Mouse (Mus musculus) hindbrain, embryonic 11.5 days (tissue): ENCODE measurements around the gene Nfia. TPM values are rescaled to one million over a fixed set of nuclear protein-coding genes. Genes with fewer than 3 reads are reported as not detected.

Experiments used
- ATAC-seq: fragments of 200-750 bp; cut with Nextera tagmentation; 2 replicates; pipeline ENCODE4 v1.8.0; 2017; ENCODE audit warnings: mild to moderate bottlenecking, moderate TSS enrichment, moderate library complexity; ENCODE audit not compliant: low FRiP score
- DNase-seq: peaks from one replicate; pipeline ENCODE4 v3.0.0-alpha.2; 2015; ENCODE audit warnings: low spot score
- H3K27ac ChIP-seq: fragments of 300-500 bp; sonication (generic); 2 replicates; pipeline ENCODE4 v1.5.1; 2014; ENCODE audit warnings: mild to moderate bottlenecking, low read depth, low read length
- H3K27me3 ChIP-seq: fragments of 300-500 bp; sonication (generic); 2 replicates; pipeline ENCODE4 v1.6.1; 2014; ENCODE audit warnings: mild to moderate bottlenecking, low read length, moderate library complexity, mixed read lengths; ENCODE audit not compliant: control insufficient read depth, insufficient read depth
- H3K36me3 ChIP-seq: fragments of 300-500 bp; sonication (generic); 2 replicates; pipeline ENCODE4 v1.6.1; 2014; ENCODE audit warnings: mild to moderate bottlenecking, low read length, moderate library complexity, mixed read lengths; ENCODE audit not compliant: control insufficient read depth, insufficient read depth
- H3K4me1 ChIP-seq: fragments of 300-500 bp; sonication (generic); replicated peaks from 2 replicates; pipeline ENCODE4 v1.6.1; 2014; ENCODE audit warnings: low read length, mixed read lengths; ENCODE audit not compliant: control insufficient read depth, insufficient read depth
- H3K4me2 ChIP-seq: fragments of 300-500 bp; sonication (generic); replicated peaks from 2 replicates; pipeline ENCODE4 v1.6.1; 2014; ENCODE audit warnings: mild to moderate bottlenecking, low read depth, low read length
- H3K4me3 ChIP-seq: fragments of 300-500 bp; sonication (generic); 2 replicates; pipeline ENCODE4 v1.5.1; 2014; ENCODE audit warnings: low read depth, low read length
- H3K9ac ChIP-seq: fragments of 300-500 bp; sonication (generic); 2 replicates; pipeline ENCODE4 v1.6.1; 2014; ENCODE audit warnings: low read depth, low read length
- H3K9me3 ChIP-seq: fragments of 300-500 bp; sonication (generic); 2 replicates; pipeline ENCODE4 v1.6.1; 2016; ENCODE audit warnings: low read length; ENCODE audit not compliant: control insufficient read depth
- WGBS: fragments of 180-500 bp; shearing (Covaris S2); extraction: QIAGEN DNeasy Blood & Tissue Kit; methylation state at CpG from one replicate; pipeline ENCODE4 v1.1.7; 2014; 5-methylcytosine and 5-hydroxymethylcytosine counted together
- polyA plus RNA-seq: library from polyadenylated mRNA; unstranded; fragments of >200 nt; fragmentation: Nextera tagmentation; extraction: Ambion mirVana; gene quantifications from 2 replicates; pipeline ENCODE4 v1.2.1, GENCODE M21; 2014

Gene Nfia
- polyA plus RNA-seq, 1 experiment from 2014 or later, result 45.6 TPM

DNA sequence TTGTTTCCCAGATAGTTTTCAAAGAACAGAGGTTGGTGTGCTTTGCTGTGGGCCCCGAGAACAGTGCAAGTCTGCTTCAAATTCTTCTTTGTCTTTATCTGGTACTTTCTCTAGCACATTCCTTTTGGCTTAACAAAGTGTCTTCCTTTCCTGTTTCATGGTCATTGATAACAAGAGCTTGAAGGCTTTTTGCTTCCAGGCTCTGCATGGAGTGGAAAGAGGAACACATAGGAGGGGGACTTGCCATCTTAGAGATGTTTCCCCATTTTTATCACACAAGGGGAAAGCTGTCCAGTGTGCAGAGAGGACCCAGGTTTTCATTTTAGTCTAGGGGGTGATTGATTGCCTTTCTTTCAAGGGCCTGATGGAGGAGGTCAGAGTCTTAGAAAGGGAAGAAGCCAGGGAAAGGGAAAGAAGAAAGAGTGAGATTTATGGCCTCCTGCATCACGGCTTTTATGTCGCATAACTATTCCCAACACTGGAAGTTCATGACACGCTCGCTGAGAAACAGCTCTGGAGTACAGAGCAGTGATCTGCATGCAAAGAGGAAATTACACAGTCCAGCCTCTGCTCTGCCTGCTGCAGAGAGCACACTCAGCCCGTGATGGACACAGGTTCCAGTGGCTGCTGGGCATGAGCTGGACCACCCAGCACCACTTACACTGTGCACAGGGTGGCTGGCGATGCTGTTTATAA, 67.0 kb downstream of the Nfia start:
- Histone ChIP-seq H3K27me3 (no peaks in the 10 kb centered on the region), H3K27ac (peak overlapping the region; percentile 77), H3K4me1 (peaks cover 22% of the 10 kb centered on the region), H3K4me2 (no peak overlapping the region), H3K9ac (no peak overlapping the region), H3K4me3 (no peak overlapping the region), H3K9me3 (no peaks in the 10 kb centered on the region), H3K36me3 (no peaks in the 10 kb centered on the region)
- peak; percentile 92 for ATAC-seq
- peak; percentile 52 for DNase-seq
- WGBS, result 30% methylated on average over 7 of the region's 7 CpGs

DNA sequence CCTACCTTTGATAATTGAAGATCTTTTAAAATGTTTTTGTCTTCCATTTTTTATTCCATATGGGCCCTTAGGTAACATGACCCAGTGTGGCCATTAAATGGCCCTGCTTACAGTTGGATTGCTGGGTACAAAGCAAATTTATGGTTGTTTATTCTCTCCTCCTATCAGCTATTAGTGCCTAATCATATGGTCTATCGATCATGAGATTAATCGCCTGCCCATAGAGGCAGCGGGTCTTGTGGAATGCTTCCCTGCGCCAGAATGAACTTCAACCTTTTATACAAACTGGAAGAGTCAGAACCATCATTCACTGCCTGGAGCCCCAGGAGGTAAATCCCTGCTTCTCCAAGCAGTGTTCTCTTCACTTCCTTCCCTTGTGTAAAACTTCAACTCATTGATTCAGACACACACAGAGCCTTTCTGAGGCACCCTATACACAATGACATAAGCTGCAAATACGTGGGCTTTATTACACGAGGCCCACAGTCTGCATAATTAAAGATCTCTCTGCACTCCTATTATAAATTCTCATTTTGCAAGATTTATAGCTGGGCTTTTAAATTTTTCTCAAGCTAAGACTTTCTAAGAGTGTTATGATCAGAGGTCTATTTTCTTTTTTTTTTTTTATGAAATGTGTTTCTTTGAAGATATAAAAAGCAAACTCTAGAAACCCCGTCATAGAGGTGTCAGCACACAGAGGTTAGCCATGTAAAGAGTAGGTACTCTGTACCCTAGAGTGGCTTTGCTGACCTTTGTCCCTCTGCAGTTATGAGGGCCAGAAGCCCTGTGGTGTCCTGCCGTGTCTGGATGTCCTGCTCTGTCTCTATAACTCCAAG, 67.9 kb downstream of the Nfia start:
- Histone ChIP-seq H3K9ac (no peak overlapping the region), H3K4me3 (no peak overlapping the region), H3K27me3 (no peaks in the 10 kb centered on the region), H3K4me1 (peaks cover 22% of the 10 kb centered on the region), H3K9me3 (no peaks in the 10 kb centered on the region), H3K36me3 (no peaks in the 10 kb centered on the region), H3K27ac (peak overlapping the region; percentile 77), H3K4me2 (no peak overlapping the region)
- 23% methylated on average over 8 of the region's 8 CpGs for WGBS
- ATAC-seq, result peak; percentile 82
- peak; percentile 54 for DNase-seq

DNA sequence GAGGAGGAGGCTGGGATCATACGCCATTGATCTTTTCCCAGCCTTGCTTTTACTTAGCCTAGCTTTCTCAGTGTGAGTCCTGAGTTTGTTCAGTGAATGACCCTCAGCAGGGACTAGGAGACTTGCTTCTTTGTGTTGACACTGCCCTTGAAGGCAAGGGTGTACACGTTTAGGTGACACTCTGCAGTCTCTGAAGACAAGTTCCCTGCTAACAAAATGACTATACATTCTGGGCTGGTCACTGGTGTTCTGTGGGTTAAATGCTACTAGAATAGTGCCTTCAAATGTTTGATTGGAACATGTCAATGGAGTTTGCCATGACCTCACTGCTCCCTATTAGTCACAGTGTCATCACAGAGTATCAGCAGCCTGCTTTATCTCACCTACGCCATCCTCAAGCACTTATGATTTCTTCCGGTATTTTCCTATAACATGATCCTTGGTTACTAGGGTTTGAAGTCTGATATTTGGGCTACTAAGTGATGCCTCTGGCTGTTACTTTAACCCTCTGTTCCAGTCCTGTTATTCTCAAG, 68.6 kb downstream of the Nfia start:
- Histone ChIP-seq H3K27me3 (no peaks in the 10 kb centered on the region), H3K36me3 (no peaks in the 10 kb centered on the region), H3K27ac (0 out of 2 replicates have a peak overlapping the region, but pooled peaks have one; percentile 19), H3K9me3 (no peaks in the 10 kb centered on the region), H3K4me1 (peaks cover 22% of the 10 kb centered on the region), H3K4me3 (no peak overlapping the region), H3K9ac (no peak overlapping the region), H3K4me2 (no peak overlapping the region)
- WGBS, result 38% methylated on average over 4 of the region's 4 CpGs
- DNase-seq (peak; percentile 13), ATAC-seq (no peak)

DNA sequence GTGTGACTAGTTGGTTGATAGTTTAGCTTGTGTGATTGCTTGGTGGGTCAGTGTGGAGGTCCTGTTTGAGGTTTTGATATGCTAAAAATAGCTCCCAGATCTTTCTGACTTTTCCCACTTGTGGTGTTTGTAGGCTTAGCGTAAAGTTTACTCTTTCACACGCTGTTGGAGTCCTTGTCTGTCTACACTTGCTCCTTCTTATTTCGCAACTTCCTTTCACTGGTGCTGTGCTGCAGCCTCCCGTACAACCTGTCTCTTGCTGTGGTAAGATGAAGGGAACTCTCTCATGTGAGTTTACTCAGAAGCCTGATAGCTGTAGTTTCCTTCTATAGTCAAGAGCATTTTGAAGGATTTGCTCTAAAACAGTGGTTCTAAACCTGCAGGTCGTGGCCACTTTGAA, 69.2 kb downstream of the Nfia start:
- Histone ChIP-seq H3K4me3 (no peak overlapping the region), H3K4me1 (peaks cover 22% of the 10 kb centered on the region), H3K9me3 (no peaks in the 10 kb centered on the region), H3K36me3 (no peaks in the 10 kb centered on the region), H3K27ac (no peak overlapping the region), H3K27me3 (no peaks in the 10 kb centered on the region), H3K9ac (no peak overlapping the region), H3K4me2 (no peak overlapping the region)
- ATAC-seq (no peak), DNase-seq (no peak)
- 74% methylated on average over 5 of the region's 5 CpGs for WGBS

DNA sequence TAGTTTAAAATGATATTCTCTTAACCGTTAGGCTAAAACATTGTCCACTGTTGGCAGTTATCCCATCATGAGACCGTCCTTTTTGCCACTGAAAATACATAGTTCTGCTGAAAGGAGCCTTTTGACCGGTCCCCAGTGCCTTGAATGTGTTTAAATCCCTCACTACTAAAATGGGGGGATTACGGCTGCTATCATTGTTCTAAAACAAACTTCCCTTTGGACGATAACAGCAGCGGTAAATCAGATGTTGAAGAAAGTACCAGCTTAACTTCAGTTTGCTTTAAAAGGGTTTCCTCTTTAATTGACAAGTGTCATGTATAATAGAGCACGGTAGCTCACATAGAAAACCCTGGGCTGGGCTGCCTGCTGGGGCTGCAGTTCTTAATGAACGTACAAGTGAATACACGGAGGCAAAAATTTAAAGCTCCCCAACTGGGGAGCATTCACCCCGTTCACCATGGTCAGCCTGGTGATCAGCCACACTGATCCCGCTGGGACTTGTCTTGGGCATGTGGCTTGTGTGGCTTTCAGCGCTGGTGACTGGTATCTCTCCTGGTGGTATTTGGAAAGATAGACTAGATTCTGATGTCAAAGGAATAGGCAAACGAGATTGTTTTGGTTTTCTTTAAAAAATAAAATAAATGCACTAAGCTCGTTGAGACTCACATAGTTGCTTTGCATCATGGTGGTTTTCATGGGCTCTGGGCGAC, 71.6 kb downstream of the Nfia start:
- ATAC-seq (no peak), DNase-seq (peak; percentile 15)
- Histone ChIP-seq H3K4me1 (peaks cover 10% of the 10 kb centered on the region), H3K27ac (no peak overlapping the region), H3K4me2 (no peak overlapping the region), H3K9me3 (no peaks in the 10 kb centered on the region), H3K36me3 (no peaks in the 10 kb centered on the region), H3K27me3 (no peaks in the 10 kb centered on the region), H3K9ac (no peak overlapping the region), H3K4me3 (no peak overlapping the region)
- WGBS, result 63% methylated on average over 15 of the region's 15 CpGs

DNA sequence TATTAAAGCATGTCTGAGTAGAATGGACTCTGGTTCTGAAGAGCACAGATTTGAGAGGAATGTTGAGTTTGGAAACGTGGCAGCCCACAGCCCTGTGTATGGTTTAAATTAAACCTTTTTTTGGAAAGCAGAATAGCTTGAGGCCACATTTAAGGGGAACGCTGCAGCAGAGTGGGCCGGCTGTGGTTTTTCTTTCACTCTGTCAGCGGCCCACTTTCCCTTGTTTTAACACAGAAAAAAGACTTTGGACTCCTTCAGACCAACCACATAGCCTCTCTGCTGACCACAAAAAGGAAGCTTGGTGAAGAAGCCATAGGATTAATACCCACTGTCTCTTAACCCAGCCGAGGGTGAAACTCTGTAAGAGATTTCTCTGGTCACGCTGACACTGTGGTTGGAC, 72.4 kb downstream of the Nfia start:
- Histone ChIP-seq H3K4me3 (no peak overlapping the region), H3K9me3 (no peaks in the 10 kb centered on the region), H3K9ac (no peak overlapping the region), H3K27me3 (no peaks in the 10 kb centered on the region), H3K4me1 (peaks cover 4% of the 10 kb centered on the region), H3K4me2 (no peak overlapping the region), H3K36me3 (no peaks in the 10 kb centered on the region), H3K27ac (no peak overlapping the region)
- whole genome bisulfite sequencing, result 48% methylated on average over 6 of the region's 6 CpGs
- DNase-seq, result peak; percentile 22
- no peak for ATAC-seq

DNA sequence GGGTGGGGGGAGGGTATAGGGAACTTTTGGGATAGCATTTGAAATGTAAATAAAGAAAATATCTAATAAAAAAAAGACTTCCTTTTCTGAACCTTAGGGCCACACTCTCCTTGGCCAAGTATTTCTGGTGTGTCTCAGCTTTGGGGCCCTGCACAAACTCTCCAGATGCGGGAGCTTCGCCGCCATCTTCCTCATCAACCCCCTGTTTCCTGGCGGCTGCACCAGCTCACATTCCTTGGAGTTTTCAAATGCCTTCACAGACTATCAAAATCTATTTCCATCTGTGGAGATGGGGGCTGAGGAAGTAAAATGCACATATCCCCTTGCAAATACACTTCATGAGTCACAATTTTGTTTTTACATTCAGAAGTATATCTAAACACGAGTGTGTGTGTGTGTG, 75.1 kb downstream of the Nfia start:
- H3K4me2 ChIP-seq, result no peak overlapping the region
- no peak overlapping the region for H3K9ac ChIP-seq
- H3K4me3 ChIP-seq, result no peak overlapping the region
- no peak for DNase-seq
- no peaks in the 10 kb centered on the region for H3K9me3 ChIP-seq
- no peaks in the 10 kb centered on the region for H3K36me3 ChIP-seq
- H3K4me1 ChIP-seq, result no peaks in the 10 kb centered on the region
- H3K27ac ChIP-seq, result no peak overlapping the region
- no peak for ATAC-seq
- H3K27me3 ChIP-seq, result no peaks in the 10 kb centered on the region
- WGBS, result 92% methylated on average over 5 of the region's 5 CpGs

DNA sequence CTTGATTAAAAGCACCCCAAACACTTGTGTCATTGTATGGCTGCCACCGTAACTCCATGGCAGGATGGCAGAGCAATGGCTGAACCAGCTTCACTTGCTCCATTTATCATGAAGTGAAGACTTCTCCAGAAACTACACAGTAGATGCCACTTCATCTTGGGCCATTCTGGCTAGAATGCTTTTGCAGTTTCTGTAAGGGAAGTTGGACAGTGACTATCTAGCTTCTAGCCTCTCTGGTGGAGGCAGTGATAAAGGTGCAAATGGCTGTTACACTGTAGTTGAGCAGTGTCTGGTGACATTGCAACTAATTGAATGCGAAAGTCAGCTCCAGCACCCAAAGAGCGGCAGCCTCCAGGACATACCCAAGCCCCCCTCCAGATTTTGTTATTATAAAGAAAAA, 78.5 kb downstream of the Nfia start:
- Histone ChIP-seq H3K9ac (no peak overlapping the region), H3K36me3 (no peaks in the 10 kb centered on the region), H3K4me2 (no peak overlapping the region), H3K4me3 (no peak overlapping the region), H3K27me3 (no peaks in the 10 kb centered on the region), H3K27ac (no peak overlapping the region), H3K4me1 (no peaks in the 10 kb centered on the region), H3K9me3 (no peaks in the 10 kb centered on the region)
- ATAC-seq, result no peak
- WGBS, result 90% methylated on average over 3 of the region's 3 CpGs
- DNase-seq, result no peak
